Mouse (Mus musculus): ENCODE measurements around the gene Ndst2.

DNA sequence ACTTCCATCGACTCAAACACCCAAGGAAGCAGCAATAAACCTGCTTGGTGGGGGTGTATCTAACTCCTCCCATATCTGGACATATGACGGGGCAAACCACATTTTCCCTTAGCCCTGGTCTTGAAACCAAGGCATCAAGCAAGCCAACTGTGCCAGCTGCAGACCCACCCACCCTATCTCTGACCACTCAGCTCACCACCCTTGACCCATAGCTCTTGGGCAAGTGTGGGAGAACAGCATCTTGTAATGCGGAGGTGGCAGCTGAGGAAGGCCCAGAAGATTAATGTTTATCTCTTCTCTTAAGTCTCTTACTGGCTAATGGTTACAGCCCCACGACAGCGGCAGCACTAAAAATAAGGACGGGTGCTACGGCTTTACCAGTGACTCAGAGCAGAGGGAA, 48.5 kb upstream of the Ndst2 start:
- TF ChIP-seq CTCF (IDR thresholded peaks at IDR 0.05; ENCODE audit: low read depth, low read length): no peak
- TF ChIP-seq POLR2A (IDR thresholded peaks at IDR 0.05; ENCODE audit: extremely low read depth, insufficient read depth, low read length): no peak
